Mouse (Mus musculus) ES-E14 (cell line): Measurements from ENCODE around the gene Klhl32. TPM values are rescaled to one million over a fixed set of nuclear protein-coding genes. Genes with fewer than 3 reads are reported as not detected.

Source experiments
- DNase-seq: peaks from one replicate; pipeline ENCODE4 v3.0.0-alpha.2; 2013; ENCODE audit warnings: low read depth, low spot score
- H3K27ac ChIP-seq: 2 replicates; pipeline ENCODE4 v1.5.1; 2012; ENCODE audit warnings: low read depth, mild to moderate bottlenecking, low read length, moderate library complexity, mixed read lengths; ENCODE audit not compliant: poor library complexity, insufficient read depth, severe bottlenecking
- H3K36me3 ChIP-seq: 2 replicates; pipeline ENCODE4 v1.6.1; 2012; ENCODE audit warnings: mild to moderate bottlenecking, low read length, moderate library complexity, mixed read lengths; ENCODE audit not compliant: control insufficient read depth, poor library complexity, insufficient read depth, severe bottlenecking
- H3K4me1 ChIP-seq, 2 experiments: fragments of 150-350 bp in 1 of 2; sonication (generic) in 1 of 2; 2 replicates each; pipeline ENCODE4 v1.6.1; 2012; ENCODE audit warnings: low read length in 2 of 2, mild to moderate bottlenecking in 1 of 2, mixed read lengths in 1 of 2; ENCODE audit not compliant: control insufficient read depth in 2 of 2, insufficient read depth in 2 of 2, poor library complexity in 1 of 2
- H3K4me3 ChIP-seq, 2 experiments: fragments of 150-350 bp in 1 of 2; sonication (generic) in 1 of 2; 2 replicates each; pipeline ENCODE4 v1.5.1; 2012; ENCODE audit warnings: low read length in 2 of 2, low read depth in 1 of 2, mild to moderate bottlenecking in 1 of 2, mixed read lengths in 1 of 2; ENCODE audit not compliant: insufficient read depth in 1 of 2, poor library complexity in 1 of 2, severe bottlenecking in 1 of 2
- H3K9ac ChIP-seq: 2 replicates; pipeline ENCODE4 v1.6.1; 2012; ENCODE audit warnings: low read depth, mild to moderate bottlenecking, low read length, mixed read lengths; ENCODE audit not compliant: poor library complexity, insufficient read depth, severe bottlenecking
- H3K9me3 ChIP-seq: fragments of 150-350 bp; sonication (generic); 2 replicates; pipeline ENCODE4 v1.6.1; 2012; ENCODE audit warnings: low read depth, mild to moderate bottlenecking, low read length; ENCODE audit not compliant: control insufficient read depth, insufficient read depth
- CHD2 ChIP-seq: IDR thresholded peaks from 2 replicates; pipeline ENCODE4 v1.6.1; 2014; ENCODE audit warnings: mild to moderate bottlenecking, low read depth, low read length, inconsistent platforms
- HCFC1 ChIP-seq: IDR thresholded peaks from 2 replicates; pipeline ENCODE4 v1.6.1; 2012; ENCODE audit warnings: low read length, inconsistent platforms, borderline replicate concordance; ENCODE audit not compliant: insufficient read depth
- MAFK ChIP-seq: IDR thresholded peaks from 2 replicates; pipeline ENCODE4 v1.6.1; 2014; ENCODE audit warnings: mild to moderate bottlenecking, low read depth, low read length, inconsistent platforms; ENCODE audit not compliant: insufficient read depth
- ZC3H11A ChIP-seq: IDR thresholded peaks from 2 replicates; pipeline ENCODE4 v1.6.1; 2012; ENCODE audit warnings: low read depth, mild to moderate bottlenecking, inconsistent platforms, low read length, borderline replicate concordance
- ZNF384 ChIP-seq: IDR thresholded peaks from 2 replicates; pipeline ENCODE4 v1.6.1; 2012; ENCODE audit warnings: low read depth, low read length, inconsistent platforms
- in situ Hi-C, 2 experiments: fragments of 600-800 bp; cut with MboI; formaldehyde crosslinking; loops; one replicate each; pipeline ENCODE4 v1.15.1; 2025; ENCODE audit warnings: low sequenced_read_pairs in 2 of 2, inconsistent platforms in 1 of 2; ENCODE audit not compliant: unreplicated experiment in 2 of 2
- total RNA-seq: library from RNA; depleted of rRNA; stranded (reverse); fragments of 300-350 nt; gene quantifications from 2 replicates; pipeline ENCODE4 v1.2.3, GENCODE M21; 2012; rRNA removed

The Klhl32 gene
- total RNA-seq, 1 experiment, result 0.49 TPM

- Histone ChIP-seq H3K4me1 (no peaks in the 10 kb centered on the region), H3K27ac (no peak overlapping the region), H3K36me3 (no peaks in the 10 kb centered on the region; the same call in 1 of the 2 replicates), H3K4me3 (no peak overlapping the region), H3K9me3 (no peaks in the 10 kb centered on the region), H3K9ac (no peak overlapping the region)
- in situ Hi-C loops, result no loop called here
- TF ChIP-seq HCFC1 (no peak), CHD2 (no peak), ZNF384 (no peak), MAFK (no peak), ZC3H11A (no peak)
- DNase-seq, result no peak
These were observed 282.9 kb downstream of the Klhl32 start for GRCm38 (mm10) chr4:24568026-24568425.

Other genes starting within 250 kb of the Klhl32 start
- gene Ndufaf4, start 47.0 kb upstream of the Klhl32 start, total RNA-seq, result 27.9 and 36.9 TPM in 2 replicates
- 2.1 and 2.9 TPM in 2 replicates for gene Gpr63, start 115.3 kb upstream of the Klhl32 start, total RNA-seq